Mouse (Mus musculus) liver, embryonic 16.5 days (tissue): ENCODE data around the gene BC028528. TPM values are rescaled to one million over a fixed set of nuclear protein-coding genes. Genes with fewer than 3 reads are reported as not detected.

Source experiments
- ATAC-seq: fragments of 200-750 bp; cut with Nextera tagmentation; 2 replicates; pipeline ENCODE4 v1.8.0; 2017; ENCODE audit warnings: low read depth, mild to moderate bottlenecking, moderate number of reproducible peaks, moderate library complexity
- H3K27ac ChIP-seq: fragments of 300-500 bp; sonication (generic); 2 replicates; pipeline ENCODE4 v1.5.1; 2014; ENCODE audit warnings: mild to moderate bottlenecking, low read length
- H3K27me3 ChIP-seq: fragments of 300-500 bp; sonication (generic); 2 replicates; pipeline ENCODE4 v1.6.1; 2014; ENCODE audit warnings: low read depth, low read length, mixed read lengths; ENCODE audit not compliant: control insufficient read depth, insufficient read depth
- H3K36me3 ChIP-seq: fragments of 300-500 bp; sonication (generic); 2 replicates; pipeline ENCODE4 v1.6.1; 2014; ENCODE audit warnings: mild to moderate bottlenecking; ENCODE audit not compliant: control insufficient read depth, insufficient read depth
- H3K4me1 ChIP-seq: fragments of 300-500 bp; sonication (generic); 2 replicates; pipeline ENCODE4 v1.6.1; 2014; ENCODE audit warnings: low read depth, low read length, mixed read lengths; ENCODE audit not compliant: control insufficient read depth
- H3K4me2 ChIP-seq: fragments of 300-500 bp; sonication (generic); 2 replicates; pipeline ENCODE4 v1.6.1; 2014; ENCODE audit warnings: low read depth, low read length, mixed read lengths
- H3K4me3 ChIP-seq: fragments of 300-500 bp; sonication (generic); 2 replicates; pipeline ENCODE4 v1.5.1; 2014; ENCODE audit warnings: low read depth, mild to moderate bottlenecking, low read length
- H3K9ac ChIP-seq: fragments of 300-500 bp; sonication (generic); 2 replicates; pipeline ENCODE4 v1.6.1; 2014; ENCODE audit warnings: low read depth, low read length
- H3K9me3 ChIP-seq: fragments of 300-500 bp; sonication (generic); replicated peaks from 2 replicates; pipeline ENCODE4 v1.6.1; 2016; ENCODE audit warnings: low read length; ENCODE audit not compliant: control insufficient read depth
- WGBS: fragments of 180-500 bp; shearing (Covaris S2); extraction: QIAGEN DNeasy Blood & Tissue Kit; methylation state at CpG from one replicate; pipeline ENCODE4 v1.1.7; 2014; ENCODE audit not compliant: insufficient replicate concordance; 5-methylcytosine and 5-hydroxymethylcytosine counted together
- polyA plus RNA-seq: library from polyadenylated mRNA; unstranded; fragments of >200 nt; fragmentation: Nextera tagmentation; extraction: Ambion mirVana; gene quantifications from 2 replicates; pipeline ENCODE4 v1.2.1, GENCODE M21; 2015

Gene BC028528
- polyA plus RNA-seq, 1 experiment from 2014 or later, result 6.8 TPM

DNA sequence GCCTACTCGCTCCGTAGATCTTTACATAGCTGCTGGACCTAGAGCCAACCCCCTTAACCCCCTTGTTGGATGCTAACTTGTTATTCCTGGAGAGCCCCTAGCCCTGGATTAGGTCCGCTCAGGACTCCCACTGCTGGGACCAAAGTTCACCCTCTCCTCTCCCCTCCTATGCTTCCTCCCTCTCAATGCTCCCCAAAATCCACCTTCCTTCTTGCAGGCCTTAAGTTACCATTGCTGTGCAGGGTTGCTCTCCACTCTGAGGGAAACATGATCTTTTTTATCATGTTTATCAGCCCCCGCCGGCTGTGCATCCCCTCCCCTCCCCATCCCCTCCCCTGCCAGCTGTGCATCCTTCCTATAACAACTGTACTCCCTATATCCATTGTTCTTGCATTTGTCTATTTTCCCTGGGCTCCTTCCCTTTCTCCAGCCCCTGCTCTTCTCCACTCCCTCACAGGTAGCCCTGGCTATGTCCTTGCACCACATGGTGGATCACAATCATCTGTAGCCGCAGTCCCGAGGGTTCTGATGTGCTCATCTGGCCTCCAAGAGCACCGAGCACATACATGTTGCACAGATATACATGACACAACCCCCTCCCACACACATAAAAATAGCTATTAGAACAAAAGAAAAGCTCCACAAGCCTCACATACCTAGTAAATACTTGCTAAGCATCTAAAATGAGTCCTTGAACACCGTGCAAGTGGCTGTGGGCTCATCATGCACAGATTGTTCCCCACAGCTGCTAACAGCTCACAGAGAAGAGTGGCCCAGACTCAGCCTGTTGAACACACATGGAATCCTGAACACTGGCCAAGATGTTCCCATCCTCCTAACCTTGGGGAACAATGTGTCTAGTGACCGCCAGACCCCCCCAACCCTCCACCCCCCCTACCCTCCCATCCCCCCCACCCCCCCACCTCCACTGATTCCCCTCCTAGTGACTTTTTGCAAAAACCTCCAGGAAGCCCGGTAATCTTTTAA lies 554 bp upstream of the BC028528 start:
- Histone ChIP-seq H3K4me1 (peaks cover 26% of the 10 kb centered on the region), H3K27me3 (no peaks in the 10 kb centered on the region), H3K36me3 (no peaks in the 10 kb centered on the region), H3K4me3 (no peak overlapping the region; the same call in 1 of the 2 replicates), H3K9ac (peak overlapping the region; percentile 28; the same call in 1 of the 2 replicates), H3K27ac (peak overlapping the region; percentile 58), H3K9me3 (no peaks in the 10 kb centered on the region), H3K4me2 (peak overlapping the region; percentile 22; the same call in 1 of the 2 replicates)
- no peak for ATAC-seq
- 30% methylated on average over 11 of the region's 11 CpGs for WGBS

DNA sequence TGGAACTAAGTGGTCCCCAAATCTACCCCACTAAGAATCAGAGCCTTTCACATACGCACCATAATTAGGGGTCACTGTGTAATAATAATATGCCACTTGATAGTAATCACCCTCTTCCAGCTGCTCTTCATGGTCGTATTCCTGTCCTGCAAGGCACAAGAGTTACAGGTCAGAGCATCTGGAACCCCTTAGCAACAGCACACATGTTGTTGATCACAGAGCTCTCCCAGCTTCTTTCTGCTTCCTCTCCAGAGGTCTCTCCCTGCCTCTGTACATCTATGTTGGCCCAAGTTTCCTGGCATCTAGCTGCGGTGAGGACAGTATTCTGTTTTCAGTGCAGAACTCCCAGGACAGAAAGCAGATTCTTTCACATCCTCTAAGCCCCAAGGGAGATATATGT lies 2.1 kb downstream of the BC028528 start:
- Histone ChIP-seq H3K27me3 (no peaks in the 10 kb centered on the region), H3K4me2 (no peak overlapping the region), H3K36me3 (no peaks in the 10 kb centered on the region), H3K9ac (no peak overlapping the region), H3K27ac (no peak overlapping the region), H3K9me3 (no peaks in the 10 kb centered on the region), H3K4me3 (no peak overlapping the region), H3K4me1 (peaks cover 22% of the 10 kb centered on the region)
- no peak for ATAC-seq
- WGBS, result 72% methylated on average over 3 of the region's 3 CpGs

- Histone ChIP-seq H3K9ac (no peak overlapping the region), H3K27ac (no peak overlapping the region), H3K4me2 (no peak overlapping the region), H3K27me3 (peaks cover 3% of the 10 kb centered on the region), H3K4me1 (peaks cover 22% of the 10 kb centered on the region), H3K9me3 (no peaks in the 10 kb centered on the region), H3K36me3 (no peaks in the 10 kb centered on the region), H3K4me3 (no peak overlapping the region)
- 71% methylated on average over 4 of the region's 4 CpGs for WGBS
- no peak for ATAC-seq
These were observed 4.2 kb downstream of the BC028528 start for GRCm38 (mm10) chr3:95887596-95887995.

GRCm38 (mm10) chr3:95884400-95884799 lies 7.4 kb downstream of the BC028528 start:
- Histone ChIP-seq H3K9ac (no peak overlapping the region), H3K4me3 (no peak overlapping the region), H3K4me1 (peaks cover 17% of the 10 kb centered on the region), H3K27me3 (peaks cover 11% of the 10 kb centered on the region), H3K9me3 (no peaks in the 10 kb centered on the region), H3K36me3 (no peaks in the 10 kb centered on the region), H3K4me2 (no peak overlapping the region), H3K27ac (no peak overlapping the region)
- no peak for ATAC-seq
- 67% methylated on average over 5 of the region's 5 CpGs for WGBS

GRCm38 (mm10) chr3:95882816-95883425 lies 8.9 kb downstream of the BC028528 start:
- ATAC-seq, result no peak
- peak overlapping the region; percentile 7; the same call in 1 of the 2 replicates for H3K9ac ChIP-seq
- H3K4me2 ChIP-seq, result peak overlapping the region; percentile 95
- no peaks in the 10 kb centered on the region for H3K36me3 ChIP-seq
- H3K4me1 ChIP-seq, result peaks cover 17% of the 10 kb centered on the region
- peaks cover 11% of the 10 kb centered on the region for H3K27me3 ChIP-seq
- H3K27ac ChIP-seq, result no peak overlapping the region
- WGBS, result 1% methylated on average over 24 of the region's 24 CpGs
- peak overlapping the region; percentile 54 for H3K4me3 ChIP-seq
- H3K9me3 ChIP-seq, result no peaks in the 10 kb centered on the region

- no peak within 1 kb of the TSS for H3K27ac ChIP-seq
- no peaks in the 10 kb centered on the region for H3K36me3 ChIP-seq
- H3K9me3 ChIP-seq, result no peaks in the 10 kb centered on the region
- H3K4me3 ChIP-seq, result peak within 1 kb of the TSS; percentile 54
- WGBS, result under 1% methylated on average over 60 of the region's 66 CpGs
- H3K4me1 ChIP-seq, result peaks cover 17% of the 10 kb centered on the region
- peak within 1 kb of the TSS; percentile 95 for H3K4me2 ChIP-seq
- H3K9ac ChIP-seq, result peak within 1 kb of the TSS; percentile 28; the same call in 1 of the 2 replicates
- peaks cover 11% of the 10 kb centered on the region for H3K27me3 ChIP-seq
- peak; percentile 96 for ATAC-seq
These were observed 9.6 kb downstream of the BC028528 start, which contains the start of gene Ciart for GRCm38 (mm10) chr3:95881979-95882815. Ciart (minus strand) TSS chr3:95882251.

GRCm38 (mm10) chr3:95879063-95879462 lies 12.7 kb downstream of the BC028528 start:
- no peaks in the 10 kb centered on the region for H3K36me3 ChIP-seq
- H3K9ac ChIP-seq, result no peak overlapping the region
- ATAC-seq, result no peak
- H3K4me2 ChIP-seq, result no peak overlapping the region
- H3K27me3 ChIP-seq, result peaks cover 11% of the 10 kb centered on the region
- H3K4me3 ChIP-seq, result no peak overlapping the region
- 71% methylated on average over 4 of the region's 4 CpGs for WGBS
- H3K4me1 ChIP-seq, result peaks cover 19% of the 10 kb centered on the region
- no peak overlapping the region for H3K27ac ChIP-seq
- no peaks in the 10 kb centered on the region for H3K9me3 ChIP-seq

DNA sequence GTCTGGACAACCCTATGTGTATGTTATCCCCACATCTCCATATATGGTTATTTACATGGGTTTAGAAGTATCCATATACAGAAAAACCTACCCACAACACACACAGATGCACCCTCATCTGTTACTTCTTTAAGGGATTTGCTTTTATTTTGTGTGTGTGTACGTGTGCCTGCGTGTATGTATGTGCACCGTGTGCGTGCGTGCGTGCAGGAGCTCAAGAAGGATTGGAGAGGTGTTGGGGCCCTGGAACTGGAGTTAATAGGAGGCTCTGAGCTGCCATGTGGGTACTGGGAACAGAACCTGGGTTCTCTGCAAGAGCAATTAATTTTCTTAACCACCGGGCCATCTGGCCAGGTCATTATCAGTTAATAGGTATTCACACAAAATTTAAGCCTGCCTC lies 19.8 kb downstream of the BC028528 start:
- ATAC-seq, result no peak
- no peaks in the 10 kb centered on the region for H3K9me3 ChIP-seq
- H3K4me1 ChIP-seq, result peaks cover 14% of the 10 kb centered on the region
- H3K36me3 ChIP-seq, result peaks cover 7% of the 10 kb centered on the region
- 63% methylated on average over 7 of the region's 7 CpGs for WGBS
- peak overlapping the region; percentile 83 for H3K9ac ChIP-seq
- peak overlapping the region; percentile 42; the same call in 1 of the 2 replicates for H3K27ac ChIP-seq
- no peaks in the 10 kb centered on the region for H3K27me3 ChIP-seq
- H3K4me3 ChIP-seq, result peak overlapping the region; percentile 75
- H3K4me2 ChIP-seq, result peak overlapping the region; percentile 70
